Mouse (Mus musculus) heart, embryonic 16.5 days (tissue): ENCODE results near the gene Nlrc5. TPM values are rescaled to one million over a fixed set of nuclear protein-coding genes. Genes with fewer than 3 reads are reported as not detected.
A peak's percentile ranks its signal among the peaks of the same experiment; 100 is the strongest.

Source experiments
- ATAC-seq: fragments of 200-750 bp; cut with Nextera tagmentation; replicated peaks from 2 replicates; pipeline ENCODE4 v1.8.0; 2017; ENCODE audit warnings: moderate number of reproducible peaks; ENCODE audit not compliant: insufficient read depth, low FRiP score; ENCODE audit errors: extremely low read depth
- H3K27ac ChIP-seq: fragments of 300-500 bp; sonication (generic); 2 replicates; pipeline ENCODE4 v1.5.1; 2014; ENCODE audit warnings: mild to moderate bottlenecking, low read length, control low read depth, moderate library complexity
- H3K27me3 ChIP-seq: fragments of 300-500 bp; sonication (generic); 2 replicates; pipeline ENCODE4 v1.6.1; 2014; ENCODE audit warnings: low read length, mixed read lengths; ENCODE audit not compliant: control insufficient read depth, insufficient read depth
- H3K36me3 ChIP-seq: fragments of 300-500 bp; sonication (generic); 2 replicates; pipeline ENCODE4 v1.6.1; 2014; ENCODE audit not compliant: control insufficient read depth, insufficient read depth
- H3K4me1 ChIP-seq: fragments of 300-500 bp; sonication (generic); 2 replicates; pipeline ENCODE4 v1.6.1; 2014; ENCODE audit warnings: low read length, mixed read lengths; ENCODE audit not compliant: control insufficient read depth, insufficient read depth
- H3K4me2 ChIP-seq: fragments of 300-500 bp; sonication (generic); 2 replicates; pipeline ENCODE4 v1.6.1; 2014; ENCODE audit warnings: low read depth, mild to moderate bottlenecking, control low read depth, low read length
- H3K4me3 ChIP-seq: fragments of 300-500 bp; sonication (generic); 2 replicates; pipeline ENCODE4 v1.5.1; 2014; ENCODE audit warnings: mild to moderate bottlenecking, control low read depth, low read length
- H3K9ac ChIP-seq: fragments of 300-500 bp; sonication (generic); 2 replicates; pipeline ENCODE4 v1.6.1; 2014; ENCODE audit warnings: low read length, control low read depth
- H3K9me3 ChIP-seq: fragments of 300-500 bp; sonication (generic); replicated peaks from 2 replicates; pipeline ENCODE4 v1.6.1; 2016; ENCODE audit warnings: low read length; ENCODE audit not compliant: control insufficient read depth
- WGBS: fragments of 180-500 bp; shearing (Covaris S2); extraction: QIAGEN DNeasy Blood & Tissue Kit; methylation state at CpG from one replicate; pipeline ENCODE4 v1.1.7; 2014; 5-methylcytosine and 5-hydroxymethylcytosine counted together
- polyA plus RNA-seq: library from polyadenylated mRNA; unstranded; fragments of >200 nt; fragmentation: Nextera tagmentation; extraction: Ambion mirVana; gene quantifications from 2 replicates; pipeline ENCODE4 v1.2.1, GENCODE M21; 2015

Gene Nlrc5
- polyA plus RNA-seq, 1 experiment from 2014 or later = 1.1 TPM

- Histone ChIP-seq H3K4me1 (peaks cover 8% of the 10 kb centered on the region), H3K27me3 (no peaks in the 10 kb centered on the region), H3K4me3 (no peak overlapping the region), H3K36me3 (no peaks in the 10 kb centered on the region), H3K27ac (no peak overlapping the region), H3K9ac (no peak overlapping the region), H3K4me2 (no peak overlapping the region), H3K9me3 (no peaks in the 10 kb centered on the region)
- 52% methylated on average over 5 of the region's 5 CpGs for WGBS
- no peak for ATAC-seq
These were observed 115.3 kb downstream of the Nlrc5 start for GRCm38 (mm10) chr8:94549482-94549881.

- Histone ChIP-seq H3K4me3 (no peak overlapping the region), H3K27ac (no peak overlapping the region), H3K4me2 (no peak overlapping the region), H3K9ac (no peak overlapping the region), H3K36me3 (no peaks in the 10 kb centered on the region), H3K9me3 (no peaks in the 10 kb centered on the region), H3K27me3 (no peaks in the 10 kb centered on the region), H3K4me1 (peaks cover 8% of the 10 kb centered on the region)
- WGBS = 50% methylated on average over 5 of the region's 5 CpGs
- ATAC-seq = peak; percentile 68; the same call in 1 of the 2 replicates
These were observed 115.8 kb downstream of the Nlrc5 start for GRCm38 (mm10) chr8:94549998-94550397.

- Histone ChIP-seq H3K9me3 (no peaks in the 10 kb centered on the region), H3K4me1 (peaks cover 8% of the 10 kb centered on the region), H3K27me3 (no peaks in the 10 kb centered on the region), H3K4me3 (no peak overlapping the region), H3K36me3 (no peaks in the 10 kb centered on the region), H3K4me2 (no peak overlapping the region), H3K27ac (no peak overlapping the region), H3K9ac (no peak overlapping the region)
- no peak for ATAC-seq
- 58% methylated on average over 17 of the region's 17 CpGs for whole genome bisulfite sequencing
These were observed 117.6 kb downstream of the Nlrc5 start for GRCm38 (mm10) chr8:94551471-94552422.

- ATAC-seq = no peak
- peaks cover 8% of the 10 kb centered on the region for H3K4me1 ChIP-seq
- H3K36me3 ChIP-seq = no peaks in the 10 kb centered on the region
- no peak overlapping the region for H3K27ac ChIP-seq
- H3K9ac ChIP-seq = no peak overlapping the region
- 85% methylated on average over 2 of the region's 2 CpGs for WGBS
- no peak overlapping the region for H3K4me2 ChIP-seq
- no peaks in the 10 kb centered on the region for H3K9me3 ChIP-seq
- H3K27me3 ChIP-seq = no peaks in the 10 kb centered on the region
- H3K4me3 ChIP-seq = no peak overlapping the region
These were observed 118.5 kb downstream of the Nlrc5 start for GRCm38 (mm10) chr8:94552696-94553095.

GRCm38 (mm10) chr8:94557281-94557680 lies 123.1 kb downstream of the Nlrc5 start:
- 58% methylated on average over 3 of the region's 3 CpGs for WGBS
- H3K4me1 ChIP-seq = no peaks in the 10 kb centered on the region
- H3K27me3 ChIP-seq = no peaks in the 10 kb centered on the region
- no peak overlapping the region for H3K27ac ChIP-seq
- H3K36me3 ChIP-seq = no peaks in the 10 kb centered on the region
- H3K4me2 ChIP-seq = no peak overlapping the region
- no peaks in the 10 kb centered on the region for H3K9me3 ChIP-seq
- no peak overlapping the region for H3K4me3 ChIP-seq
- H3K9ac ChIP-seq = no peak overlapping the region
- ATAC-seq = no peak

- no peaks in the 10 kb centered on the region for H3K9me3 ChIP-seq
- no peak overlapping the region for H3K27ac ChIP-seq
- no peaks in the 10 kb centered on the region for H3K4me1 ChIP-seq
- no peaks in the 10 kb centered on the region for H3K27me3 ChIP-seq
- H3K36me3 ChIP-seq = no peaks in the 10 kb centered on the region
- H3K9ac ChIP-seq = no peak overlapping the region
- H3K4me2 ChIP-seq = no peak overlapping the region
- WGBS = 79% methylated on average over 5 of the region's 5 CpGs
- no peak for ATAC-seq
- no peak overlapping the region for H3K4me3 ChIP-seq
These were observed 127.1 kb downstream of the Nlrc5 start for GRCm38 (mm10) chr8:94561256-94561655.

GRCm38 (mm10) chr8:94564421-94564820 lies 130.3 kb downstream of the Nlrc5 start:
- H3K9ac ChIP-seq = no peak overlapping the region
- no peaks in the 10 kb centered on the region for H3K4me1 ChIP-seq
- H3K36me3 ChIP-seq = no peaks in the 10 kb centered on the region
- H3K9me3 ChIP-seq = no peaks in the 10 kb centered on the region
- no peak overlapping the region for H3K4me2 ChIP-seq
- H3K27me3 ChIP-seq = no peaks in the 10 kb centered on the region
- no peak overlapping the region for H3K27ac ChIP-seq
- H3K4me3 ChIP-seq = no peak overlapping the region
- no peak for ATAC-seq

- Histone ChIP-seq H3K27me3 (no peaks in the 10 kb centered on the region), H3K9me3 (no peaks in the 10 kb centered on the region), H3K4me3 (no peak overlapping the region), H3K4me1 (no peaks in the 10 kb centered on the region), H3K9ac (no peak overlapping the region), H3K36me3 (no peaks in the 10 kb centered on the region), H3K27ac (no peak overlapping the region), H3K4me2 (no peak overlapping the region)
- 65% methylated on average over 6 of the region's 6 CpGs for WGBS
- no peak for ATAC-seq
These were observed 131.9 kb downstream of the Nlrc5 start for GRCm38 (mm10) chr8:94566033-94566432.

GRCm38 (mm10) chr8:94566446-94567158 lies 132.4 kb downstream of the Nlrc5 start:
- 72% methylated on average over 15 of the region's 15 CpGs for WGBS
- H3K27ac ChIP-seq = no peak overlapping the region
- H3K9ac ChIP-seq = no peak overlapping the region
- no peaks in the 10 kb centered on the region for H3K36me3 ChIP-seq
- no peak overlapping the region for H3K4me3 ChIP-seq
- H3K9me3 ChIP-seq = no peaks in the 10 kb centered on the region
- H3K27me3 ChIP-seq = no peaks in the 10 kb centered on the region
- H3K4me2 ChIP-seq = no peak overlapping the region
- no peaks in the 10 kb centered on the region for H3K4me1 ChIP-seq
- no peak for ATAC-seq
